Mouse (Mus musculus): ENCODE measurements at regions not wholly inside any gene's neighbourhood (a gene's known extent, or its start where the extent isn't known, plus 50 kb on each side); places are given as distances from the start of the nearest gene placed in this dataset.

GRCm38 (mm10) chr14:80521631-80522030 lies 537.8 kb downstream of the Olfm4 start:
- intact Hi-C loops (cut with DNase I): no loop called here
- 33% methylated on average over 1 of the region's 1 CpGs for WGBS

GRCm38 (mm10) chr14:80522536-80522935 lies 538.7 kb downstream of the Olfm4 start:
- Histone ChIP-seq H3K27ac (no peak overlapping the region), H3K27me3 (ENCODE audit: control insufficient read depth, insufficient read depth, low read length) (no peaks in the 10 kb centered on the region), H3K9ac (ENCODE audit: low read depth, low read length) (no peak overlapping the region), H3K36me3 (ENCODE audit: control insufficient read depth, insufficient read depth, low read length) (no peaks in the 10 kb centered on the region), H3K4me1 (ENCODE audit: control insufficient read depth, insufficient read depth, low read length) (no peaks in the 10 kb centered on the region), H3K4me3 (no peak overlapping the region), H3K79me2 (replicated peaks; ENCODE audit: control insufficient read depth, insufficient read depth, low read length) (no peaks in the 10 kb centered on the region)
- DNase-seq: no peak
- WGBS: 61% methylated on average over 3 of the region's 3 CpGs
- intact Hi-C loops (cut with DNase I): no loop called here
- TF ChIP-seq CTCF (IDR thresholded peaks at IDR 0.05) (no peak), POLR2A (IDR thresholded peaks at IDR 0.05; ENCODE audit: insufficient read depth, low read depth, low read length) (no peak), EP300 (IDR thresholded peaks at IDR 0.05; ENCODE audit: insufficient read depth, low read depth, low read length) (no peak)

More at GRCm38 (mm10) chr14:80521631-80522030, 537.8 kb downstream of the Olfm4 start:
- H3K36me3 ChIP-seq (ENCODE audit: control insufficient read depth, insufficient read depth, low read length): no peaks in the 10 kb centered on the region
- H3K4me1 ChIP-seq (ENCODE audit: control insufficient read depth, insufficient read depth, low read length): no peaks in the 10 kb centered on the region
- no peak for DNase-seq
- no peaks in the 10 kb centered on the region for H3K27me3 ChIP-seq (ENCODE audit: control insufficient read depth, insufficient read depth, low read length)
- no peak overlapping the region for H3K9ac ChIP-seq (ENCODE audit: low read depth, low read length)
- H3K79me2 ChIP-seq (replicated peaks; ENCODE audit: control insufficient read depth, insufficient read depth, low read length): no peaks in the 10 kb centered on the region
- TF ChIP-seq CTCF (IDR thresholded peaks at IDR 0.05): no peak
- TF ChIP-seq EP300 (IDR thresholded peaks at IDR 0.05; ENCODE audit: insufficient read depth, low read depth, low read length): no peak
- TF ChIP-seq POLR2A (IDR thresholded peaks at IDR 0.05; ENCODE audit: insufficient read depth, low read depth, low read length): no peak
- H3K4me3 ChIP-seq: no peak overlapping the region
- no peak overlapping the region for H3K27ac ChIP-seq

GRCm38 (mm10) chr14:80528419-80529028 lies 544.6 kb downstream of the Olfm4 start:
- no peak overlapping the region for H3K27ac ChIP-seq
- TF ChIP-seq POLR2A (IDR thresholded peaks at IDR 0.05; ENCODE audit: insufficient read depth, low read depth, low read length): no peak
- no peak for TF ChIP-seq CTCF (IDR thresholded peaks at IDR 0.05)
- no peak for TF ChIP-seq EP300 (IDR thresholded peaks at IDR 0.05; ENCODE audit: insufficient read depth, low read depth, low read length)
- H3K27me3 ChIP-seq (ENCODE audit: control insufficient read depth, insufficient read depth, low read length): no peaks in the 10 kb centered on the region
- 69% methylated on average over 9 of the region's 9 CpGs for WGBS
- intact Hi-C loops (cut with DNase I): no loop called here
- DNase-seq: no peak
- no peaks in the 10 kb centered on the region for H3K79me2 ChIP-seq (replicated peaks; ENCODE audit: control insufficient read depth, insufficient read depth, low read length)
- no peak overlapping the region for H3K9ac ChIP-seq (ENCODE audit: low read depth, low read length)
- no peaks in the 10 kb centered on the region for H3K36me3 ChIP-seq (ENCODE audit: control insufficient read depth, insufficient read depth, low read length)
- H3K4me3 ChIP-seq: no peak overlapping the region
- no peaks in the 10 kb centered on the region for H3K4me1 ChIP-seq (ENCODE audit: control insufficient read depth, insufficient read depth, low read length)

- no peaks in the 10 kb centered on the region for H3K79me2 ChIP-seq (replicated peaks; ENCODE audit: control insufficient read depth, insufficient read depth, low read length)
- TF ChIP-seq EP300 (IDR thresholded peaks at IDR 0.05; ENCODE audit: insufficient read depth, low read depth, low read length) (no peak), CTCF (IDR thresholded peaks at IDR 0.05) (no peak), POLR2A (IDR thresholded peaks at IDR 0.05; ENCODE audit: insufficient read depth, low read depth, low read length) (no peak)
- no peaks in the 10 kb centered on the region for H3K36me3 ChIP-seq (ENCODE audit: control insufficient read depth, insufficient read depth, low read length)
- no peaks in the 10 kb centered on the region for H3K27me3 ChIP-seq (ENCODE audit: control insufficient read depth, insufficient read depth, low read length)
- H3K27ac ChIP-seq: no peak overlapping the region
- intact Hi-C loops (cut with DNase I): no loop called here
- no peak for DNase-seq
- H3K4me1 ChIP-seq (ENCODE audit: control insufficient read depth, insufficient read depth, low read length): no peaks in the 10 kb centered on the region
- WGBS: 55% methylated on average over 7 of the region's 7 CpGs
- no peak overlapping the region for H3K4me3 ChIP-seq
- no peak overlapping the region for H3K9ac ChIP-seq (ENCODE audit: low read depth, low read length)
These were observed 552.3 kb downstream of the Olfm4 start for GRCm38 (mm10) chr14:80536044-80536745.

GRCm38 (mm10) chr14:80559950-80560349 lies 576.1 kb downstream of the Olfm4 start:
- no peak for TF ChIP-seq EP300 (IDR thresholded peaks at IDR 0.05; ENCODE audit: insufficient read depth, low read depth, low read length)
- TF ChIP-seq CTCF (IDR thresholded peaks at IDR 0.05): no peak
- no peak for TF ChIP-seq POLR2A (IDR thresholded peaks at IDR 0.05; ENCODE audit: insufficient read depth, low read depth, low read length)
- Histone ChIP-seq H3K4me1 (ENCODE audit: control insufficient read depth, insufficient read depth, low read length) (no peaks in the 10 kb centered on the region), H3K9ac (ENCODE audit: low read depth, low read length) (no peak overlapping the region), H3K4me3 (no peak overlapping the region), H3K36me3 (ENCODE audit: control insufficient read depth, insufficient read depth, low read length) (no peaks in the 10 kb centered on the region), H3K27ac (no peak overlapping the region), H3K79me2 (replicated peaks; ENCODE audit: control insufficient read depth, insufficient read depth, low read length) (no peaks in the 10 kb centered on the region; the same call in 1 of the 2 replicates), H3K27me3 (ENCODE audit: control insufficient read depth, insufficient read depth, low read length) (no peaks in the 10 kb centered on the region)
- no peak for DNase-seq
- 75% methylated on average over 11 of the region's 11 CpGs for WGBS
- intact Hi-C loops (cut with DNase I): no loop called here
